Mouse (Mus musculus): ENCODE results near the gene Ptprs. TPM values are rescaled to one million over a fixed set of nuclear protein-coding genes. Genes with fewer than 3 reads are reported as not detected.

The Ptprs gene
- 1.2 TPM for polyA plus RNA-seq (2014; fragmentation: Illumina TruSeq; extraction: RNeasy Lipid Tissue Mini Kit (QIAGEN cat#74804); ENCODE audit: low read depth, low replicate concordance)

GRCm38 (mm10) chr17:56476402-56476752 is at the start of gene Ptprs:
TSS of gene Ptprs (minus strand) at chr17:56476483.

GRCm38 (mm10) chr17:56512310-56512709 is 36.0 kb upstream of the Ptprs start, which contains the start of gene Znrf4:
TSS of gene Znrf4 (minus strand) at chr17:56512431.

Other genes with a start within 250 kb of the Ptprs start
- gene Fem1a, start 219.7 kb downstream of the Ptprs start, polyA plus RNA-seq (2014; fragmentation: Illumina TruSeq; extraction: RNeasy Lipid Tissue Mini Kit (QIAGEN cat#74804); ENCODE audit: low read depth, low replicate concordance): 1.0 TPM
- not detected for gene Ticam1, start 199.7 kb downstream of the Ptprs start, polyA plus RNA-seq (2014; fragmentation: Illumina TruSeq; extraction: RNeasy Lipid Tissue Mini Kit (QIAGEN cat#74804); ENCODE audit: low read depth, low replicate concordance)
- 4.0 TPM for gene Plin3, start 183.6 kb downstream of the Ptprs start, polyA plus RNA-seq (2014; fragmentation: Illumina TruSeq; extraction: RNeasy Lipid Tissue Mini Kit (QIAGEN cat#74804); ENCODE audit: low read depth, low replicate concordance)
- gene Arrdc5, start 176.2 kb downstream of the Ptprs start, polyA plus RNA-seq (2014; fragmentation: Illumina TruSeq; extraction: RNeasy Lipid Tissue Mini Kit (QIAGEN cat#74804); ENCODE audit: low read depth, low replicate concordance): 61.7 TPM
- gene Uhrf1, start 173.2 kb downstream of the Ptprs start, polyA plus RNA-seq (2014; fragmentation: Illumina TruSeq; extraction: RNeasy Lipid Tissue Mini Kit (QIAGEN cat#74804); ENCODE audit: low read depth, low replicate concordance): 22.3 TPM
- gene Kdm4b, start 150.4 kb downstream of the Ptprs start, polyA plus RNA-seq (2014; fragmentation: Illumina TruSeq; extraction: RNeasy Lipid Tissue Mini Kit (QIAGEN cat#74804); ENCODE audit: low read depth, low replicate concordance): 1.2 TPM
- 0.24 TPM for gene Znrf4, start 35.9 kb upstream of the Ptprs start, polyA plus RNA-seq (2014; fragmentation: Illumina TruSeq; extraction: RNeasy Lipid Tissue Mini Kit (QIAGEN cat#74804); ENCODE audit: low read depth, low replicate concordance)
- gene Gm20219, start 77.9 kb upstream of the Ptprs start, polyA plus RNA-seq (2014; fragmentation: Illumina TruSeq; extraction: RNeasy Lipid Tissue Mini Kit (QIAGEN cat#74804); ENCODE audit: low read depth, low replicate concordance): 0.49 TPM
- gene Safb2, start 108.1 kb upstream of the Ptprs start, polyA plus RNA-seq (2014; fragmentation: Illumina TruSeq; extraction: RNeasy Lipid Tissue Mini Kit (QIAGEN cat#74804); ENCODE audit: low read depth, low replicate concordance): 33.5 TPM
- 12.3 TPM for gene Safb, start 108.3 kb upstream of the Ptprs start, polyA plus RNA-seq (2014; fragmentation: Illumina TruSeq; extraction: RNeasy Lipid Tissue Mini Kit (QIAGEN cat#74804); ENCODE audit: low read depth, low replicate concordance)
- 31.0 TPM for gene 2410015M20Rik, start 133.3 kb upstream of the Ptprs start, polyA plus RNA-seq (2014; fragmentation: Illumina TruSeq; extraction: RNeasy Lipid Tissue Mini Kit (QIAGEN cat#74804); ENCODE audit: low read depth, low replicate concordance)
- not detected for gene Rpl36, start 136.9 kb upstream of the Ptprs start, polyA plus RNA-seq (2014; fragmentation: Illumina TruSeq; extraction: RNeasy Lipid Tissue Mini Kit (QIAGEN cat#74804); ENCODE audit: low read depth, low replicate concordance)
- 1.8 TPM for gene Lonp1, start 150.4 kb upstream of the Ptprs start, polyA plus RNA-seq (2014; fragmentation: Illumina TruSeq; extraction: RNeasy Lipid Tissue Mini Kit (QIAGEN cat#74804); ENCODE audit: low read depth, low replicate concordance)
- 111 TPM for gene Catsperd, start 151.7 kb upstream of the Ptprs start, polyA plus RNA-seq (2014; fragmentation: Illumina TruSeq; extraction: RNeasy Lipid Tissue Mini Kit (QIAGEN cat#74804); ENCODE audit: low read depth, low replicate concordance)
- gene Ranbp3, start 196.8 kb upstream of the Ptprs start, polyA plus RNA-seq (2014; fragmentation: Illumina TruSeq; extraction: RNeasy Lipid Tissue Mini Kit (QIAGEN cat#74804); ENCODE audit: low read depth, low replicate concordance): 4.0 TPM
- gene Ndufa11, start 241.3 kb upstream of the Ptprs start, polyA plus RNA-seq (2014; fragmentation: Illumina TruSeq; extraction: RNeasy Lipid Tissue Mini Kit (QIAGEN cat#74804); ENCODE audit: low read depth, low replicate concordance): not detected
- 3.3 TPM for gene Vmac, start 241.5 kb upstream of the Ptprs start, polyA plus RNA-seq (2014; fragmentation: Illumina TruSeq; extraction: RNeasy Lipid Tissue Mini Kit (QIAGEN cat#74804); ENCODE audit: low read depth, low replicate concordance)

Measured in testis, adult 10 weeks (tissue).